Mouse (Mus musculus) ES-E14 (cell line): Measurements from ENCODE around the gene Psmd2.
A peak's percentile ranks its signal among the peaks of the same experiment; 100 is the strongest.

Source experiments
- CHD2 ChIP-seq: IDR thresholded peaks from 2 replicates; pipeline ENCODE4 v1.6.1; 2014; ENCODE audit warnings: mild to moderate bottlenecking, low read depth, low read length, inconsistent platforms
- HCFC1 ChIP-seq: IDR thresholded peaks from 2 replicates; pipeline ENCODE4 v1.6.1; 2012; ENCODE audit warnings: low read length, inconsistent platforms, borderline replicate concordance; ENCODE audit not compliant: insufficient read depth
- MAFK ChIP-seq: IDR thresholded peaks from 2 replicates; pipeline ENCODE4 v1.6.1; 2014; ENCODE audit warnings: mild to moderate bottlenecking, low read depth, low read length, inconsistent platforms; ENCODE audit not compliant: insufficient read depth
- ZC3H11A ChIP-seq: IDR thresholded peaks from 2 replicates; pipeline ENCODE4 v1.6.1; 2012; ENCODE audit warnings: low read depth, mild to moderate bottlenecking, inconsistent platforms, low read length, borderline replicate concordance
- ZNF384 ChIP-seq: IDR thresholded peaks from 2 replicates; pipeline ENCODE4 v1.6.1; 2012; ENCODE audit warnings: low read depth, low read length, inconsistent platforms

- TF ChIP-seq ZNF384: no peak
- no peak for TF ChIP-seq ZC3H11A
- 0 out of 2 replicates have a peak, but pooled peaks have one; percentile 9 for TF ChIP-seq HCFC1
- no peak for TF ChIP-seq MAFK
- no peak for TF ChIP-seq CHD2
Measured at GRCm38 (mm10) chr16:20611357-20612227, 39.9 kb upstream of the Psmd2 start, which contains the start of the genes Eef1akmt4, Gm49333 and Alg3.
